Mouse (Mus musculus): ENCODE data around the gene Sec23b.

Gene Sec23b

DNA sequence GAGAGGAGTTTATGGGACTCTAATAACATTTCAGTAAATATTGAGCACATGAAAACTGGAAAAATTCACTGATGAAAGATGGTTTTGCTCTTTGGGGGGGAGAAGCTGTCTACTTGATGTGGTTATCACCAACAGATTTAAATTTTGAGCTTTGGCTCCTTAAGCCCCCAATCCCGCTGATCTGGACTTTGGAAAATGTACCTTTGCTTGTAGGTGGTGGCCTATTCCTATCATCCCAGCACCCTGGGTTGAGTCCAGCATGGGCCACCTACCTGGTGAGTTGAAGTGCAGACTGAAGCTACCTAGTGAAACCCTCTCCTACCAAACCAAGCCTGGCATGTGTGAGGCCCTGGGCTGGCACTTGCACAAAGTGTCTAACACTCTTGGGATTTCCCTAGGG, 45.5 kb downstream of the Sec23b start:
- no peak for DNase-seq (ENCODE audit: low read depth)

DNA sequence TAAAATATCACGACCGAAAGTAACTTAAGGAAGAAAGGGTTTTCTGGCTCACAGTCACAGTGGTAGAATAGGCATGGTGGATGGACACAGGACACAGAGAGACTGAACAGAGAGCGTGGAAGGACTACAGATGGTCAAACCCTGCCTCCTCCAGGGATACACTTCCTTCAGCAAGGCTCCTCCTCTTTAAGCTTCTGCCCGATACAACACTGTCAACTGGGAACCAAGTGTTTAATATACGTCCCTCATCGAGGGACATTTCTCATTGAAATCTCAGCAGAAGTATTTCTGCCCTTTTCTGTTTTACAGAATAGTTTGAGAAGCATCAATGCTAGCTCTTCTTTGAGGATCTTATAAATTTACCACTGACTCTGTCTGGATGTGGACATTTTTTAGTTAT, 57.9 kb downstream of the Sec23b start:
- DNase-seq (ENCODE audit: low read depth) = no peak

DNA sequence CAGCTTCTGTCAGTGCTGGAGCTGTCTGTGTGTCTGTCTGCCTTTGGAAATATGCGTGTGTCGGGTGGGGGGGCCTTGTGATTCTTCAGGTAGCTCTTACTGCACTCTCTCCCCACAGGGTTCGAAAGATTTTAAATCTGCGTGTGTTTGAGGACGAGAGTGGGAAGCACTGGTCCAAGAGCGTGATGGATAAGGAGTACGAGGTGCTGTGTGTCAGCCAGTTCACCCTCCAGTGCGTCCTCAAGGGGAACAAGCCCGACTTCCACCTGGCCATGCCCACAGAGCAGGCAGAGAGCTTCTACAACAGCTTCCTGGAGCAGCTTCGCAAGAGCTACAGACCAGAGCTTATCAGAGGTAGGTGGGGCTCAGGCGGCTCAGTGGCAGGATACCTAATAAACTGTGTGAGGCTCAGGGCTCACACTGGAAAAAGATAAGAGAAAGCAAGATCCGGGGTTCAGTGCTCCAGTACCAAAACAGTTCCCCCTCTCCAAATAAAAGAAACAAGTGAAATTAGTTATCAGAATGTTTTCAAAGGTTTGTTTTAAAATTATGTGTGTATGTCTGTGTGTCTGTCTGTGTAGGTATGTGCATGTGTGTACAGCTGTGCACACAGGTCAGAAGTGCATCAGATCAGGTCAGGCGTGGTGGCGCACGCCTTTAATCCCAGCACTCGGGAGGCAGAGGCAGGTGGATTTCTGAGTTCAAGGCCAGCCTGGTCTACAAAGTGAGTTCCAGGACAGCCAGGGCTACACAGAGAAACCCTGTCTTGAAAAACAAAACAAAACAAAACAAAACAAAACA, 61.2 kb downstream of the Sec23b start:
- no peak for DNase-seq (ENCODE audit: low read depth)

DNA sequence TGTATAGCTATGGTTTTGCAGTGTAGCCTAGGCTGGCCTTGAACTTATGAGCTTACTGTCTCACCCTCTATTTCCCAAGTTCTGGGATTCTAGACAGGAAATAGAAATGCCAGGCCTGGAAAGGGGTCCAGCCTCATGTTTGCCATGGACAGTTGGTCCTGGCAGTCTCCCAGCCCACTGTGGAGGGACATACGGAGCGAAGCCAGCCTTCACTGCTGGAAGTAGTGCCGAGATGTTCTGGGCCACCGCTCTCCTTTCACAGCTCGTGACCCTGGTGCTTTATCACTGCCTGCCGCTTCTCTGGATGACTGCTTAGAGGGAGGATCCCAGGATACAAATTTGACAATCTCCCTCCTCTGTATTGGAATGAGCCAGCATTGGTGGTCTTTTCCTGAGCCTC, 65.5 kb downstream of the Sec23b start:
- DNase-seq (ENCODE audit: low read depth) = no peak

DNA sequence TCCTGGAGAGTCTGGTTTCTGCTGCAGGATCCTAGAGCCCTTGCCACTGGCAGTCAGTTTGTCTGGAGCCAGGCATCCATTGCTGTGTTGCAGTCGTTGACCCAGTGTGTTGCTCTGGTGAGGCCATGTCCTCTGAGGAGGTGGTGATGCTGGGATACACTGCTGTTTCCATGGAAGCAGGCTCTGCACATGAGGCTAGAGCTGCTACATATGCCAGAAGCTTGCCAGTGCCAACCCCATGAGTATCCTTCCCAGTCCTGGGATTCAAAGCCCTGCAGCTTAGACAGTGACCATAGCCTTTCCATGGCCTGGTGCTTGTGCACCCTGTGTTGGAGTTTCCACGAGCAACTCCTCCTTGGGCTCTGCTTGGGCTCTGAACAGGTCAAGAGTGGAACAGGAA, 77.5 kb downstream of the Sec23b start:
- DNase-seq (ENCODE audit: low read depth) = no peak

DNA sequence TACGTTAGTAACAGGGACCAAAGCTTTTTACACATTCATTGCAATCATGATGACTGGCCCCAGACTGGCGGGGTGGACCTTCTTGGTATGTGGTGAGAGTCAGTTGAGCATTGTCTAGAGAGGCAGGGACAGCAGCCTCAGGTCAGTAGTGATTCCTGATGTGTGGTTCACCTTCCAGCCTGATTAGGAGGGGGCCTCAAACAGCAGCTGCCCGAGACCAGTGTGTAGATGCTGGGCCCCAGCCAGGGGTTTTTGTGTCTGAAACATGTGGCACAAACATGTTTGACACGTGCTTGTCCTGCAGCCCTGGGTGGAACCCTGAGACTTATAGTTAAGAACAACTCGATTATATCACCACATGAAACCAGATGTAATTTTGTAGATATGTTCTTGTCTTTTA, 78.2 kb downstream of the Sec23b start:
- no peak for DNase-seq (ENCODE audit: low read depth)

DNA sequence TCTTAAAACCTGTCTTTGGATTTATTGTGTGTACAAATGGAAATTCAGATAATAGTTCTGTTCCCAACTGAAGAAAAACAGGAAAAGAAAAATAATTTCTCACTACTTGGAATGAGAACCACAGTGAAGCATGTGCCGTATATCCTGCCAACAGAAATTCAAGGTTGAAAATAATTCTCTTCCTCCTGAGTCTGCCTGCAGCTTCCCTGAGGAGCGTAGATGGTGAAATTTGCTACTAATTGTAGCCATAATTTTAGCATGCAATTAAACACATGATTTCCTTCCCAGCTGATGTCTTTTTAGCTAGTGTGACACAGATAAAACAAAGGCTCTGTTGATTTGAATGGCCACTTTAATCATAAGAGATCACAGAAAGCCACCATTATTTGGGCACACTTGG, 78.7 kb downstream of the Sec23b start:
- DNase-seq (ENCODE audit: low read depth) = no peak

DNA sequence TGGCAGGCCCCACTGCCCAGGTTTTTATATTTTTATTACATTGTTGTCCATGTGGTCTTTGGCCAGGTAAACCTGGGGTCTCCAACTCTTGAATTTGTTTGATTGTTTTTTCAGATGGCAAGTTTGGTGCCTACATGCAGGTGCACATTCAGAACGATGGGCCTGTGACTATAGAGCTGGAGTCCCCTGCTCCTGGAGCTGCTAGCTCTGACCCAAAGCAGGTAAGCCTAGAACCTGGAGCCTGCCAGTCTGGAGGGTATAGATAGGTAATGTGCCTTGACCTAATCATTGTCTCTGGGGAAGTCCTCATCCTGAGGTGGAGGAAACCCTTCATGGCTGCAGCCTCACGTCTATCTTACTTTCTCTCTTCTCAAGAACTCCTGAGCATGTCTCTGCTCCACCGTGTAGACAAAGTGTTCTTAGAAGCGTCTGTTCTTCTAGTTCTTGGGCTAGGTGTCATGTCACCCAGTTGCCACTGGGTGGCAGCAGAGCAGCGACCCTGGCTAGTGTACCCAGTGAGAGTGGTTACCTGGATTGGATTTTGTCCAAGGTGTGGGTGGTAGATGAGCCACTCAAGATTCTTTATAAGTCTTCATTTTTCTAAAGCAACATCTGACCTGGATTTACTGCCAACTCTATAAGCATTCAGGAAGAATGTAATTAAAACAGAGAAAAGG, 79.8 kb downstream of the Sec23b start:
- peak; percentile 56 for DNase-seq (ENCODE audit: low read depth)

DNA sequence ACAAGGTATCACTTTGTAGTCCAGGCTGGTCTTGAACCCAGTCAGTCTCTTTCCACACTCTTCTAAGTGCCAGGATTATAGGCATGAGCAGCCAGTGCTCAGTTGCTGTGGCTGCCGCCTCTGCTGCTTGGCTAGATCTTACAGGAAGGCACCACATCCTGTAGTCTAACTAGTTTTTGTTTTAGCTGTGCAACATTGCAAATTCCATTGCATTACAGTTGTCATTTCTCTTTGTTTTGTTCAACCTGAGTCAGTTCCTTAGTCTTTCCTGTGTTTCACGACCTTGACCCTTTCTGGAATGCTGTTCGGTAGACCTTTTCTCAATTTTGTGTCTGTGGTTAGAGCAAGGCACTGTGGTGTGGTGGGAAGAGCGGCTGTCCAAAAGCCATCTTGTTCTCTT, 81.2 kb downstream of the Sec23b start:
- DNase-seq (ENCODE audit: low read depth) = peak; percentile 70

DNA sequence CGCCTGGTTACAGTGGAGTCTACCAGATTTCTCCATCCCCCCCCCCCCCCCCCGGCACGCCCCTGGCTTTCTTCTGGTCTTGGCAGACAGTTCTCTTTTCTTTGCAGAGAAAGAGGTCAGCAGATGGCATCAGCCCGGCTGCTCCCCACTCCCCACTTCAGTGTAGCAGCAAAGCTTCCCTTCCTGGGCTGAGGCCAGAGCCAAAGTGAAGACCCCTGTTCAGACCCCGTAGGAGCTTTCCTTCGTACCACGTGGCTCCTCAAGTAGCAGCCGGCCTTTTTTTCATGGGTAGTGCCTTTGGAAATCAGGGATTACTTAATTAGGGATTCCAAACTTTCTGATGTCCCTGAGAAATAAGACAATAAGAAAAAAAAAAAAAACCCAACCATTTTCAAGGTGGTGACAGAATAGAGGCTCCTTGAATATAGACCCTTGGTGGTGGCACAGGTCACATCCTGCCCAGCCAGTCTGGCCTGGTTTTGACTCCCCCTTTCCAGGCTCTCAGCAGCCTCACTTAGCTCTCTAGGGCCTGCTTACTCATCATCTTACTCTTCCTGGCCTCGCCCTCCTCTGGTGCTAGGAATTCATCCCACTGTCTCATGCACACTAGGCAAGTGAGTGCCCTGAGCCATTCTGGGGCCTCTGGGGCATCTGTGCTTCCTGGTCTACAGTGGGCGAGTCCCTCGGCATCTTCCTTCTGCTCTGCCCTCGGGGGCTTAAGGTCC, 81.8 kb downstream of the Sec23b start:
- DNase-seq (ENCODE audit: low read depth) = no peak

DNA sequence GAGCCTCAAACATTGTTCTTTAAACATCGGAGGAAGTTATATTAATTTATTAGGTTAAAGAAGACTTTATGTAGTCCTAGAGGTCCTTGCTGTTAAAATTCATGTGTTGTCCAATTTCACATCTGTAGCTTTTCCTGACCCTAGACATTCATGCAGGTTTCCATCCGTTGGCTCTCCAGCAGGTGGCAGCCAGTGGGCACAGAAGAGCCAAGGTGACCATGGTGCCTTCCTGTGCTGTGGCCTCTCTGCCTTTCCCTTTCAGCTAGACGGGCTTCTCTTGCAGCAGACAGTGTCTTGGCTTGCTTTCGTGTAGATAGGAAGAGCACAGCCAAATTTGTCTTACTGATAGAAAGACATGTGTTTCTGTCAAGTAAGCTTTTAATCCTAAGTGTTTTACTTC, 82.7 kb downstream of the Sec23b start:
- peak; percentile 37 for DNase-seq (ENCODE audit: low read depth)

DNA sequence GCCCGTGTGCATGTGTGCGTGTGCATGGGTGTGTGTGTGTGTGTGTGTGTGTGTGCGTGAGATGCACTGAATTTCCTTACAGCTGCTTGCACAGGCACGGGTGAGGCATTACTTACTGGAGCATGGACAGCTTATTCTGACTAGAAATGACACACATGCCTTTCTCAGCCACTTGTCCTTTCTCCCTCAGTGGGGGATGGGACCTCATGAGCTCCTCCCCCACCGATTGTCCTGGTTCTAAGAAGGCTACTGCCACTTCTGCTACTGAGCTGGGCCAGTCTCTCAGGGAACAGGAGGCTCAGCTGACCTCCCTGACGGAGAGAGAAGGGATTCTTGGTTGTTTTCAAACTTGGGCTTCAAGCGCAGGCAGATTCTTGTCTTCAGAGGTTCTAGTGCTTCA, 84.1 kb downstream of the Sec23b start:
- no peak for DNase-seq (ENCODE audit: low read depth)
